Mouse (Mus musculus) heart, postnatal 4 days (tissue): Measurements from ENCODE around the gene Kcnd2. TPM values are rescaled to one million over a fixed set of nuclear protein-coding genes. Genes with fewer than 3 reads are reported as not detected.

Source experiments
- DNase-seq: peaks from one replicate; pipeline ENCODE4 v3.0.0; 2021
- total RNA-seq, 2 experiments: library from RNA; stranded (reverse); gene quantifications; 2 replicates each; pipeline ENCODE4 v1.2.3; 2021

Gene Kcnd2
- total RNA-seq, 2 experiments from 2014 or later: 3.4 to 3.7 TPM

DNA sequence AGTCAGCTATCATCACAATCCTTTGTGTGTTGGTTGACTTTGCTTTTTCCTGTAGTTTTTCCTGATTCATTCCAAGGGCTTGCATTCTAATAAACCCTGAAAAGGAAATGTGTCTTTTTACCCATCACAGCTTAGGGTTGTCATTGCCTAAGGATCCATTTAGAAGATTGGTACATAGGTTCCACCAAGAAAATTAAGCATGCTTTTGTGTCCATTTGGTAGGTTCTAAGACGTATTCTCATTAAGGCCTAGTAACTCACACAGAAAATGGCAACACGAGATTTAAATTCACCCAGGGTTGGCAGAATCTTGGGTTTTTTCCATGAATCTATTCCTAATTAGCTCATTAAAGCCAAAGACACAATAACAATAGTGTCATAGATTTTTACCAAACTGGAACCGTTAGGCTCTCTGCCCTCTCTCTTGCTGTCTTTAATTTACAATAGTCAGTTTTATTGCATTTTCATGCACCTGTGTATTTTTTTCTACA is 477.6 kb downstream of the Kcnd2 start:
- DNase-seq: no peak

DNA sequence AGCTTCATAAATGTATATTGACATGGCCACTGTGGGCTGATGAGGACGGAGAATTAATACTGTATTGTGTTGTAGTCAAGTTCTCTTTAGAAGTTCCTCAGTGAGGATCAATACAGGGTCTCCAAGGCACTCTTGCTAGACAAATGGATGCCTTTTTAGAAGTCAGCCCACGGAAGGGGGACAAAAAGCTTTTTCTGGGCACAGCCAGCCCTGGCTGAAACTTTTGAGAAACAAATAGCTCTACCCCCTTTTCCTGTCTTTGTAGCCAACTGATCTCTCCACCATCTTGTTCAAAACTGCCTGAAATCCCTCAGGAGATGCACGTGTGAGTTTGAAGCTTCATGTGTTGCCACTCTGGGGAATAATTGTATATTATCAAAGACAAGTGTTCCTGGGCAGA is 482.3 kb downstream of the Kcnd2 start:
- no peak for DNase-seq

DNA sequence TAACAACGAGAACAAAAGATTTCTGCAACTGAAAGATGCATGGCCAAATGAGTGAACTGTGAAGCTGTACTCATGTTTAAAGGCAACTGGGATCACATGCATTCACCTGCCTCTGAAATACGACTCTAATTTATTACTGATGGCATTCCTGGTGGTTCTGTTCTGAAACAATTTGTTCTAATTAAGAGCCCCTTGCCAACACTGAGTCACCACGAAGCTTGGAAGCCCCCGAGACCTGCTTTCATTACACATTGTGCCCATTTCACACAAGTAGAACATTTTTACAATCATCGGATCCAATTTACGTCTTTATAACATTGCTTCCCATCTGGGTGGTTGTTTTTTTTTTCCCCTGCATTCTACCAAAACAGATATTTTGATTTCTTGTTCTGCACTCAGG is 485.8 kb downstream of the Kcnd2 start:
- no peak for DNase-seq

DNA sequence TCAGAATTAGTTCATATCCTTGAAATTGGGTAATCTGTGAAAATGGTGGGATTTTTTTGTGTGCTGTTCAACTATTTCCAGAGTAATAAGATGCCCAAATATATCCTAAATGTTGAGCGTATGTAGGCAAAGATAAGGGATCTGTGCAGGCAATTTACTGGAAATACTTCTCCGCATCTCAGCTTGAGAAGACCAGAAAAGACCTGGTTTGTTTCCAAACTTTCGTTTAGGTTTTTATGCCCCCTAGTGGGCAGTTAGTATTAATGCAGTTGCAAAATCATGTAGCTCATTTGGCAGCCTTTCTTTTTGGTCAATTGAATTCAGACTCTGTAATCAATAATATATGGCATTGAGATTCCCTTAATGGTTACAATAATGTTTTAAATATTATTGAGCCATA is 493.9 kb downstream of the Kcnd2 start:
- DNase-seq: no peak

DNA sequence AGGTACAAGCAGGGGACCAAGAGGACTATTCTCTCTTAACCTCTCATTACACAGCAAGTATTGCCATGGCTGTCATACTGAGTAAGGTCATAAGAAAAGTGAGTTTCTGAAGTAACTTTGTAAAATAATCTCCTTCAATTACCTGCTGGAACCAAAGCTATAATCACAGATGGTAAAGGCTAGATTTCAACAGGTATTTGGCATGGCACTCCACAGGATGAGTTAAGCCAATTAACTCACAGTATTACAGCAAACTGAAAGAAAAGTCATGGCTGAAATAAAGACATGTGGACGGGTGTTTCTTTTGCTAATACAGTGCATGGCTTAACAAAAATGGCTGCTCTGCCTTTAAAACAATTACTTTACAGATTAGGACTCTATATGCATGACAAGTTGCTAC is 503.8 kb downstream of the Kcnd2 start:
- DNase-seq: no peak

DNA sequence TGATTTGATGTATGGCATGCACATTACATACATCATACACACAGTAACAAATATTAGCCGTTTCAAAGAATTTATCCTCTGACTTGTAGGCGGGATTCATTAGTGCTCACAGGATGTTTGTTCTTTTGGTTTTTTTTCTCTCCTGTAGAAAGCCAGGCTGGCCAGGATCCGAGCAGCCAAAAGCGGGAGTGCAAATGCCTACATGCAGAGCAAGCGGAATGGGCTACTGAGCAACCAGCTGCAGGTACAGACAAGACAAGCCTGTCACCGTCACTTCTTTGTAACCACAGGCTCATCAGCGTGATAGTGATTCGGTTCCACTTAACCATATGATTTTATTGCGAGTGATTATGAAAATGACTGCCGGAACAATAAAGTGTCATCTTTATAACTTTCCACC is 506.9 kb downstream of the Kcnd2 start:
- no peak for DNase-seq

DNA sequence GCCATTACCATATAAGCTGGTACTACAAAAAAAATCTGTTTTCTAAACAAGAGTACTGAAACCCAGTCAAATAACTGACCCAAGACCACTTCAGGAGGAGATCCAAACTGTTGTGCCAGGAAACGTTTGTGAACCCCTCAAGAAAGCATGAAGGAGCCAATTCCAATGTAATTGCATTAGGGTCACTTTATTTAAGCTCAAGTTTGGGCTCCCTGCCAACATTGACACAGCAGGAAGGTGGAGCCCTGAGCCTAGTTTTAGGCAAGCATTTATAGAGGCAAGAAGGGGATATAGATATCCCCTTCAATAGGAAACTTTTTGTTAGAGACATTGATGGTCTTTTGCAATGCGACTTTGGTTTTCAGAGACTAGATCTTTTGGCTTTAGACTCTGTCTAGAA is 525.3 kb downstream of the Kcnd2 start:
- no peak for DNase-seq

DNA sequence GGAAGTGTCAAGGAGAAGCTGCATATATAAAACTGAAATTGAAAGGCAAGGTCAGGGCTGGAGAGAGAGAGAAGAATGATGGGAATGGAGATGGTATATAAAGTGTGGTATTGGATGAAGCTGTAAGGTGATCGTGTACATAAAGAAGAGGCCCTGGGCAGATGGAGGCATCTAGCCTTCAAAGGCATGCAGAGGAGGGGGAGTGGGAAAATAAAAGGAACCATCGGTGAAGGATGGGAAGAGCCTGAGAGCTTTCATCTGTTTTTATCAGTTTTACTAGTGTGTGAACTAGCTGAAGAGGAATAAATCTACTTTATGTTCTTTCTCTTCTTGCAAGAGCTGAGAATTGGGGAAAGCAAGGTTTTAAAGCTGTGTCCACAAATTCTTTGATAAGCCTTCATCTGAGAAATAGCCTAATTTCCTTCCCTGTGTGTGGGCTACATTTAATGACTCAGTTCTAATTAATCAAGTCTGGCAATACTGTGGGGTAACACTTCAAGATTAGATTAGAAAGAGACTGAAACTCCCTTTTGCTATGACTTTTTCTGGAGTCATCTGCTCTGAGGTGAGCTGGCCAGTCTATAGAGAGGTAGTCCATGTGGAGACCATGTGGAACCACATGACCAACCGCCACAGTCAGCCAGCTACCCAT is 529.4 kb downstream of the Kcnd2 start:
- no peak for DNase-seq

DNA sequence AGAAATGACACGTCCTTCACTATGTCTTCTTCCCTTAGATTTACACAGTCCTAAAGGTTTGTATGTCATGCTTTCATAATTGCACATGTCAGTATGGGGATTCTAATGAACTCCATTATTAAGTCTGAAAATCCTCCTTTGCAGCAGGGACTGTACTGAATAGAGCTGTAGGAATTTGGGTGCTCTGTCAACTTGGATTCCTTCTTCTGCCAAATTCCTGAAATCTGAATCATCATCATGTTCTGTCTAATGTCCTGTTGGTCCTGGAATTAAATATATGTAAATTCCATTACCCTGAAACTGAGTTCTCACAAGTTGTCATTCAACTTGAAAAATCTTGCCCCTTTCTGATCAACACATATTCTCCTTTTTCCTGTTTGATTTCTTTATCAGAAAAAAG is 532.2 kb downstream of the Kcnd2 start:
- DNase-seq: no peak

DNA sequence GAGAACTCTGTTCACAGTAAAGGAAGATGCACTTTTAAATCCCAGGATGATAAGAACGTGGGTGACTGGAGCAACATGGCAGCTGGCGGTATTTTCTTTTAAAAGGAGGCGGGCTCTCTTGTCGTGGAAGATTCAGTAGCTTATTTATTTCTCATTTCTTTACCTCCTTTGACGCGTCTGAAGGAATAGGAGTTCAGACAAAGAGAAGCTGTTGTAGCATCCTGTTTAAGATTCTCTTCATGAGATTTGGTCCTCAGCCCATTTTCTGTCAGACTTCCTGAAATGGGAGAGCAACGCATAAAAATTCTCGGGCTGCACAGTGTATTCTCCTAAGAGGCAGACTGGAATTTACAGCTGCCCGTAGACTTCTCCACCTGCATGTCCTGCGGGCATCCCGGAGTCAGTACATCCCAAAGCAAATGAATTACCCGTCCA is 552.5 kb downstream of the Kcnd2 start:
- no peak for DNase-seq

DNA sequence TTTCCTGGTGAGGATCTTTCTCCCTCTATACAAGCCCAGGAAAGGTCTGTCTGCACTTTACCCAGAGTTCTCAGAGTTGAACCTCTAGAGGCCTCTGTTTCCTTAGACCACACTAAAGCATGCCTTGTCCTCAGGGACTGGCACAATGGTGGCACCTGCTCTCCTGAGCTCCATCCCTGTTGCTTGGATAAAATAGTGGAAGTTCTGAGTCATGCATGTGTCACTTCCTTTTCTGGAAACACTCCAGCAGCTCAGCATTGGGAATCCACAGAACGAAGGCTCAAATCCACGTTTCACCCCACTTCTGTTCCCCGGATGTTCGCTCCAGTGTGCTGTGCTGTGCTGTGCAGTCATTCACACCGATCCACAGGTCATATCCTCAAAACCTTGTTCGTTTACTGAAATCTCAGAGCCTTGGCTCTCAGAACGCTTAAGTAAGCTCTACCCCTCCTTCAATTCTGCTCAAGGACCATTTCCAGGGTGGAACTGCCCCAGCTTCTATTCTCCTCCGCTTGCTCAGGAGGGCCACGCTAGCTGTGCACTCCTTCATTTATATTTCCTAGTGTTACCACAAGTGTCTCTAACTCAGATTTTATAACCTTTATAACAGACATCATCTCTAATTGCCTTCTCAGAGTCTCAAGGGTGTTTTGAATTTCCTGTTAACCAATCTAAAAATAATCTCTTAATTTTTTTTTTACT is 553.6 kb downstream of the Kcnd2 start:
- DNase-seq: peak; percentile 41

DNA sequence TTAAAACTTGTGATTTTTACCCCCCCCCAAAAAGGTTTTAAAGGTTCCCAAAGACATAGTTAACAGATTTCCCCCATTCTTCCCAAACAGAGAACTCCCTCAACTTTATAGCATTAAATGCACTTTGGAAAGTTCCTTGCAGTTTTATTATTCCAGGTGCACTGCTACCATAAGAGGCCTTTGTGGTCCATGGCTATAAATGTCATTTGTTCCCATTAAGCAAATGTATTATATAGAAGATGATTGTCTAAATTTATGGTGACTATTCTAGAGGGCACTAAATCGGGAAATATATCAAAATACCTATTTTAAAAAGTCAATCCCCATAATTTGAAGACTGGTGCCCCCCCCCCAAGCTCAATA is 554.1 kb downstream of the Kcnd2 start:
- DNase-seq: no peak

DNA sequence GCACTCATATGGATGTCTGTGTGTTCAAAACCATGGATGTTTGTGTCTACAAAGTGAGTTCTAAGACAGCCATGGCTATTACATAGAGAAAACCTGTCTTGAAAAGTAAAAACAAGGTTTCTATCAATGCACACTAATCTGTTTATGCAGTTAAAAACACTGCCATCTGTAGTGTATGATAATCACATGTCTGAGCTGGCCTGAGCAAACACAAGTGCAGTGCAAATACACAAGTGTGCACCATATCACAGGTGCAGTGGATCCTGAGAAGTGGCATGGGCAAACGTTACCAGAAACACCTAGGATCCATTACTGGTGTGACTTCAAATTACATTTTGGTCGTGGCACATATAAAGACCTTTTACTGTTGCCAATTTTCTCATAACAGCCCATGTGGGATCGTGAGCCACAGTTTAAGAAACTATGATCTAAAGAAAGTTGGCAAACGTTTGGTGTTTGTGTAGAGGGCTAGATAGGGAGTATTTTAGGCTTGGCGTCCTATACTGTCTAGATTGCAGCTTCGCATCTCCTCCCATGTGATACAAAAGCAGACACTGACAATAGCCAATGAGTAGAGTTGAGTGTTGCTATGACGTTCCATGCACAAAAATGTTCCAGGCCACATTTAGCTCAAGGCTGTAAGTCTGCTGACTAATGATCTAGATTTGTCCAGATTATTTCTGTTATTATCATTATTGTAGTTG is 559.1 kb downstream of the Kcnd2 start:
- DNase-seq: no peak
